In genomic region chr7:64057873-64058272, GRCm38 (mm10) we compare ENCODE assay signal across 7 mouse cellular contexts.
DNase-seq lines count a peak whose midpoint lies in the region; ATAC-seq and TF ChIP-seq lines count a peak whose summit lies in the region.

No protein-coding gene starts in this region.

- peaks cover 0 to 4% of the 10 kb centered on the region in 2 experiments; a peak in 1 of 4 replicates for H3K4me1 ChIP-seq in CH12.LX (ENCODE audit: control insufficient read depth in 1 of 2, insufficient read depth in 2 of 2)
- H3K4me1 ChIP-seq in forebrain, embryonic 13.5 days, result no peaks in the 10 kb centered on the region
- H3K4me1 ChIP-seq in intestine, embryonic 14.5 days (replicated peaks; ENCODE audit: control insufficient read depth, insufficient read depth, low read length), result no peaks in the 10 kb centered on the region

- no peak overlapping the region for H3K27ac ChIP-seq in CH12.LX (ENCODE audit: insufficient read depth, low read depth)
- no peak overlapping the region for H3K27ac ChIP-seq in forebrain, embryonic 13.5 days
- H3K27ac ChIP-seq in intestine, embryonic 14.5 days (ENCODE audit: low read depth), result peak overlapping the region; percentile 11; the same call in 1 of the 2 replicates

- DNase-seq in A20 (ENCODE audit: low read depth, low spot score) (peak; percentile 20), CH12.LX (ENCODE audit: extremely low read depth) (no peak)
- DNase-seq in intestine, embryonic 14.5 days (ENCODE audit: low spot score), result no peak
- peak; percentile 80 for DNase-seq in thymus, postnatal 4 days
- DNase-seq in frontal cortex, postnatal 14 days (ENCODE audit: low spot score in 2 of 2), result no peak

- no peak overlapping the region for H3K9ac ChIP-seq in CH12.LX (ENCODE audit: insufficient read depth, low read depth)
- H3K9ac ChIP-seq in forebrain, embryonic 13.5 days, result no peak overlapping the region
- no peak overlapping the region for H3K9ac ChIP-seq in intestine, embryonic 14.5 days (ENCODE audit: low read length)

- dilution Hi-C loops in CH12.LX (cut with MboI; ENCODE audit: extremely low pct_ligation_motif_present, extremely low pct_unique_long_range_greater_than_20kb, low sequenced_read_pairs), result no loop called here

- TF ChIP-seq RAD21 in CH12.LX (IDR thresholded peaks at IDR 0.05; ENCODE audit: low read depth, low read length), result peak; percentile 6

- H3K9me3 ChIP-seq in CH12.LX (replicated peaks; ENCODE audit: low read length), result no peaks in the 10 kb centered on the region
- no peaks in the 10 kb centered on the region for H3K9me3 ChIP-seq in forebrain, embryonic 13.5 days (replicated peaks)
- no peaks in the 10 kb centered on the region for H3K9me3 ChIP-seq in intestine, embryonic 14.5 days (ENCODE audit: control insufficient read depth, low read length)

- H3K4me3 ChIP-seq in CH12.LX (replicated peaks in 1 of 3; ENCODE audit: low read depth in 2 of 3, low read length in 2 of 3, poor library complexity in 1 of 3), result no peak overlapping the region
- no peak overlapping the region for H3K4me3 ChIP-seq in forebrain, embryonic 13.5 days
- no peak overlapping the region for H3K4me3 ChIP-seq in intestine, embryonic 14.5 days (ENCODE audit: low read depth, low read length)

- TF ChIP-seq EP300 in CH12.LX (IDR thresholded peaks at IDR 0.05; ENCODE audit: low read length), result no peak

- TF ChIP-seq POLR2A in CH12.LX (IDR thresholded peaks at IDR 0.05; ENCODE audit: low read depth, low read length), result no peak

- no peaks in the 10 kb centered on the region for H3K27me3 ChIP-seq in CH12.LX (replicated peaks)
- H3K27me3 ChIP-seq in forebrain, embryonic 13.5 days, result no peaks in the 10 kb centered on the region
- H3K27me3 ChIP-seq in intestine, embryonic 14.5 days (replicated peaks; ENCODE audit: control insufficient read depth, insufficient read depth, low read length), result no peaks in the 10 kb centered on the region

- TF ChIP-seq CTCF in CH12.LX (conservative IDR thresholded peaks at IDR 0.05 in 1 of 2, IDR thresholded peaks at IDR 0.05 in 1 of 2; ENCODE audit: low read depth in 2 of 2, low read length in 2 of 2), result peak in 1 of 2 experiments; percentile 19; a peak in 2 of 4 replicates

- peak; percentile 62; the same call in 1 of the 2 replicates for ATAC-seq in forebrain, embryonic 13.5 days
- ATAC-seq in intestine, embryonic 14.5 days (replicated peaks; ENCODE audit: low FRiP score, low TSS enrichment, low read depth), result peak; percentile 54; the same call in 1 of the 2 replicates
- ATAC-seq in megakaryocyte progenitor cell, adult 5-6 weeks (replicated peaks; ENCODE audit: poor library complexity), result peak; percentile 82

- in situ Hi-C loops in CH12.LX (cut with MboI; ENCODE audit: low pct_ligation_motif_present, low pct_unique_long_range_greater_than_20kb, low sequenced_read_pairs), result loop anchor here (5.0 to 10.0 kb wide), 2 partner anchors 36 to 303 kb away; no protein-coding TSS in a partner anchor

- H3K79me2 ChIP-seq in CH12.LX (replicated peaks; ENCODE audit: control insufficient read depth, extremely low read depth, insufficient read depth, poor library complexity, severe bottlenecking), result no peaks in the 10 kb centered on the region

- 74% methylated on average over 4 of the region's 4 CpGs for WGBS in forebrain, embryonic 13.5 days
- WGBS in intestine, embryonic 14.5 days, result 64% methylated on average over 4 of the region's 4 CpGs

- H3K4me2 ChIP-seq in CH12.LX (ENCODE audit: insufficient read depth, low read depth, poor library complexity, severe bottlenecking), result no peak overlapping the region
- H3K4me2 ChIP-seq in forebrain, embryonic 13.5 days, result no peak overlapping the region
- no peak overlapping the region for H3K4me2 ChIP-seq in intestine, embryonic 14.5 days (ENCODE audit: low read length)

- H3K36me3 ChIP-seq in CH12.LX (replicated peaks in 1 of 2; ENCODE audit: control insufficient read depth in 1 of 2, insufficient read depth in 1 of 2, low read length in 1 of 2), result no peaks in the 10 kb centered on the region
- no peaks in the 10 kb centered on the region for H3K36me3 ChIP-seq in forebrain, embryonic 13.5 days (ENCODE audit: poor library complexity, severe bottlenecking)
- no peaks in the 10 kb centered on the region for H3K36me3 ChIP-seq in intestine, embryonic 14.5 days (ENCODE audit: control insufficient read depth, insufficient read depth, low read length)

TF ChIP-seq in CH12.LX, 34 proteins besides CTCF, POLR2A, EP300 and RAD21:
- TF ChIP-seq MYC (IDR thresholded peaks at IDR 0.05; ENCODE audit: low read depth, low read length) (no peak), SMC3 (IDR thresholded peaks at IDR 0.05; ENCODE audit: low read depth, low read length) (peak; percentile 23; the same call in 1 of the 2 replicates), MAZ (IDR thresholded peaks at IDR 0.05; ENCODE audit: low read depth, low read length) (no peak), NRF1 (IDR thresholded peaks at IDR 0.05; ENCODE audit: low read depth, low read length) (no peak)

Comparison
In these comparisons a context has a peak if more than half of its experiments do, and no peak if none do; other contexts are left out.
1. DNase-seq: peak in A20 (single experiment) and thymus, postnatal 4 days (single experiment); none in CH12.LX (single experiment), intestine, embryonic 14.5 days (single experiment) and frontal cortex, postnatal 14 days (0 of 2).
2. Peak in every context shown above with its lines, with median percentiles within 50 percentile points of each other: ATAC-seq.